Mouse (Mus musculus) megakaryocyte, embryonic 14.5 days (primary cell): ENCODE data around the gene Mtf2.

Experiments
- FLI1 ChIP-seq: IDR thresholded peaks from 2 replicates; pipeline ENCODE4 v1.6.1; 2012; ENCODE audit warnings: low read length, inconsistent platforms, mixed read lengths
- GATA1 ChIP-seq: IDR thresholded peaks from 3 replicates; pipeline ENCODE4 v1.6.1; 2012; ENCODE audit warnings: mixed read lengths, low read length, inconsistent platforms, borderline replicate concordance

- TF ChIP-seq GATA1 (no peak), FLI1 (no peak)
These were observed 34.7 kb downstream of the Mtf2 start for GRCm38 (mm10) chr5:108100196-108100595.
